Mouse (Mus musculus): ENCODE measurements around the gene Lrp2bp.
A peak's percentile ranks its signal among the peaks of the same experiment; 100 is the strongest.

Lrp2bp gene

GRCm38 (mm10) chr8:45999138-45999783, at the start of gene Lrp2bp:
Gene Lrp2bp (plus strand): TSS chr8:45999303.
- DNase-seq = peak; percentile 53 to 60

GRCm38 (mm10) chr8:45950622-45951021, 48.5 kb upstream of the Lrp2bp start:
- no peak for DNase-seq

DNA sequence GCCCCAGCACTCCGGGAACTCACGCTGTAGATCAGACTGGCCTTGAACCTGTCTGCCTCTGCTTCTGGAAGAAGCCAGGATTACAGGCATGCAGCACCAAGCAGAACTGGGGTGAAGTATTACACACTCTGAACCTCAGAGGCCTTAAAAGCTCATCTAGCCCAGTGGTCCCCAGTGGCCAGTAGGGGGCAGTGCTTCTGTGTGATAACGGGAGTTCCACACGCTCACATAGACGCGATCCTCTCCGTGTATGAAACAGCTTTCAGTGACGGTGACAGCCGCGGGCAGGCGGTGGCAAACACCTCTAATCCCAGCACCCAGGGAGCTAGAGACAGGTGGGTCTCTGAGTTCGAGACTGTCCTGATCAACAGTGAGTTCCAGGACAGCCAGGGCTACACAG, 28.2 kb upstream of the Lrp2bp start:
- no peak for DNase-seq

- DNase-seq = no peak
Measured at GRCm38 (mm10) chr8:45973988-45974505, 25.1 kb upstream of the Lrp2bp start.

DNA sequence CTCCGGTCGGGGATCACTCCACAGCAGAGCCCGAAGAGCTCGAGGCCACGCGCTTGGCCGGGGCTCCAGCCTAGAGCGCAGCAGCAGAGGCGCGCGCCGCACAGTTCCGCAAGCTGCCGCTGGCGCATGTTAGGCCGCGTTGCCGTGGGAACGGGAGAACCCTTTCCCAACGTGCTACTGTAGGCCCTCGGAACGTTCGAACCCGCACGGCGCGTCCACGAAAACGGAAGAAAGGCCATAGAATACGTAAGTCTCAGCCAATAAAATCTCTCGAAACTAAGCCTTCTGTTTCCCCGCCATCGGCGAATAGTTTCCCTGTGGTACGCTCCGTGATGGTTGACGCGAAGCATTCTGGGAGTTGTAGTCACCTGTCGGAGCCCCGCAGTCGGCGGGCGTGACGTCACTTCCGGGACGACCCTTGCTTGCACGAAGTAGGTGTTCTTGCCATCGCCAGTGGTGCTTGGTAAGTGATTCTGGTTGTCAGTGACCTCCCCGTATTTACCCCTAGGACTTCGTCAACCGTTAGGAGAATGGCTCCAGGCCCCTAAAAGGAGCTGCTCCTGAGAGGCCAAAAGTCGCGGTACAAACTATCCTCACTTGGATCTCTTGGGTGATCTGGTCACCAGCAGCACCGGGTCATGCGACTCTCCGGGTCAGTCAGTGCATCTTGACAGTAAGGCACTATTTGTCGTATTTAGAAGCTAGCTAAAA, 23.8 kb upstream of the Lrp2bp start, which contains the start of the genes 1700029J07Rik and Ufsp2:
Gene 1700029J07Rik (minus strand): TSS at position 127 of the 711 bp plus-strand sequence.
Gene Ufsp2 (plus strand): TSS at position 403 of the 711 bp plus-strand sequence.
- peak; percentile 98 to 99 for DNase-seq

- no peak for DNase-seq
Measured at GRCm38 (mm10) chr8:45975837-45976468, 23.1 kb upstream of the Lrp2bp start.

- DNase-seq = no peak
Measured at GRCm38 (mm10) chr8:45986665-45987064, 12.4 kb upstream of the Lrp2bp start.

DNA sequence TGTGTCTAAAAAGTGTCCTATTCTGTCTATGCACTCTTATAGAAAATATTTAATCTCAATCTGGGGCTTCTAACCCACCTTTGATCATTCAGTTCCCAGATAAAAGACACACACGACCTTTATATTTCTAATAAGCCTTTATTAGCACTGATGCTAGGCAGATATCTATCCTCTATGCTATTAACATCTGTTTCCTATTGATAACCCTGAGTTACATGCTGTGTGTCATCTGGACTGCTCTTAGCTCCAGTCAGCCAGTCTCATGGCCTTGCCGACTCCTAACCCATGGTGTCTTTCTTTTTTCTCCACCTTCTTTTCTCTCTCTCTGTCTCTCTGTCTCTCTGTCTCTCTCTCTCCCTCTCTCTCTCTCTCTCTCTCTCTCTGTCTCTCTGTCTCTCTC, 10.9 kb upstream of the Lrp2bp start:
- DNase-seq = no peak

- no peak for DNase-seq
Measured at GRCm38 (mm10) chr8:45990631-45991310, 8.3 kb upstream of the Lrp2bp start.

- DNase-seq = no peak
Measured at GRCm38 (mm10) chr8:45994111-45994510, 5.0 kb upstream of the Lrp2bp start.

DNA sequence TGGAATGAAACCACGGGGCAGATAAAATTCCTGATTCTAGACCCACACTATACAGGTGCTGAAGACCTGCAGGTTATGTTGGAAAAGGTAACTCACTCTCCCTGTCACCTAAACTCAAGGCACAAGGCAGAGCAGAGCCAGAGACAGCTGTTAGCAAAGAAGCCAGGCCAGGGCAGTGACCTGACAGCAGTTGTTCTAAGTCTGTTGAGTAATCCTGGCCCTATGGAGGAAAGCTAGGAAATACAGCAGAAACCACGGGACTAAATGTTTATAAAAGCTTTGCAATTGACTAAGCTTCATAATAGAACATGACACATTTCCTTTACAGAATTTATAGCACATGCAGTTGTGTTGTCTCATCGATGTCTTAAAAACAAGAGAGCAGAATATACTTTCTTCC, 3.5 kb upstream of the Lrp2bp start:
- no peak for DNase-seq

GRCm38 (mm10) chr8:45998228-45998627, 875 bp upstream of the Lrp2bp start:
- DNase-seq = no peak

DNA sequence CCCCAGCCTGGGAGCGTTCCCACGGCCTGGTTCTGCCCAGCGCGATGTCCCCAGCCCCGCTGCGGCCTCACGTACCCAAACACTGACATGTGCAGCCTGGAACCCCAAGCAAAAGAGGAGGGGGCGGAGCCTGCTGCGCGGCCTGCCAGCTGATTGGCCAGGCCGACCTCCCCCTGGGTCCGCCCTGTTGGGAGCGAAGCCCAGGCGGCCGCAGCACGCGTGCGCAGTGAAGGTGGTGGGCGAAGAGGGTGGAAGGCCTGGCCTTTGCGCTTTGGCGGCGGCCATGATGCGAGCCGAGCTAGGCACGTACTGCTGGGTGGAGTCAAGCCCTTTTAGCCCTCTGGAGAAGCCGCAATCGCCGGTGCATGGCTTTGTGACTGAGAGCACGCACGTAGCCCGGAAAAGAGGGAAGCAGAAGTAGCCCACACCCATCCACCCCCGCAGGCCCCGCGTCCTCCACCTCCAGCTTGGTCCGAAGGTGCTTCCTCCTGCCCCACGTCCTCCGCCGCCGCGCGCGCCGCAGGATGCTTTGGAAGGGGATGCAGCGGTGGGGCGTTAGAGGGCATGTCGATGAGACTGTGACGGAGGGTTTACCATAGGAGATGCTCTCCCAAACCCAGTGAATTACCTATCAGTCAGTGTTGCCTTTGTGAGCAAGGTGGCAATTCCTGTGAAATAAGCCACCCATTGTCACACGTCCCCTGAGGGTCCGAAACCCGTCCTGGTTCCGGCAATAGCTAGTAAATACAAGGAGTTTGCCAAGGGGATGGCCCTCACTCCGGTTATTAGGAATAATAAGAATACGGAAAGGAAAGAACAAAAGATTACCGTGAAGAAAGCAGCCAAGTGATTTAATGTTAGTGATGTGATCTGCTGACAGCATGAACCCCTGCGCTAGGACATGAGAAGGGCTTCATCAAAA, 942 bp downstream of the Lrp2bp start:
- DNase-seq = peak; percentile 99

- DNase-seq = no peak
Measured at GRCm38 (mm10) chr8:46005596-46005995, 6.5 kb downstream of the Lrp2bp start, which contains the start of gene Ankrd37. Gene Ankrd37 (minus strand): TSS chr8:46005707.

DNA sequence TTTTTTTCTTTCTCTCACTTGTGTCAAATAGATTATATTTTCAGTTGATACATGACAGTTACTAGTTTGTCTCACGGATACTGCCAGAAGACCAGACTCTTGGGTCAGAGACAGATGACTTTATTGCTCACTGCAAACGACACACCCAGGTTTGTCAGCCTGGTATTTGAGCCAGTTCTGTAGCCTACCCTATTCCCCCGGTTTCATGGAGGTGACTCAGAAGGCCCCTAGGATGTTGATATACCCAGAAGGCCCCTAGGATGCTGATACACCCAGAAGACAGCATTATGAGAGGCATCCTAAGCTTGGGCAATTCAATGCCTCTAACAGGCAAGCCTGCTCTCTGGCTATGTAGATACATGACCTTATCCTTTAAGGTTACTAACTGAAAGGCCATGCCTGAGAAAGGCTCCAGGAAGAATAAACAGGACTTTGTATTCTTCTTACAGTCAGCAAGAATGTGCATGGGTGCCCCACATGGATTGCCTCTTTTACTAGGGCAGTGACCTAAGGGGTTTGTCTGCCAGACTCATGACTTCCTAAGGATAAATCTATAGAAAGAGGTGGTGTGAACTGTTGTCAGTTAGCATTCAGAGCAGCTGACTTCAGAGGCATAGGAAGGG, 8.1 kb downstream of the Lrp2bp start:
- no peak for DNase-seq

DNA sequence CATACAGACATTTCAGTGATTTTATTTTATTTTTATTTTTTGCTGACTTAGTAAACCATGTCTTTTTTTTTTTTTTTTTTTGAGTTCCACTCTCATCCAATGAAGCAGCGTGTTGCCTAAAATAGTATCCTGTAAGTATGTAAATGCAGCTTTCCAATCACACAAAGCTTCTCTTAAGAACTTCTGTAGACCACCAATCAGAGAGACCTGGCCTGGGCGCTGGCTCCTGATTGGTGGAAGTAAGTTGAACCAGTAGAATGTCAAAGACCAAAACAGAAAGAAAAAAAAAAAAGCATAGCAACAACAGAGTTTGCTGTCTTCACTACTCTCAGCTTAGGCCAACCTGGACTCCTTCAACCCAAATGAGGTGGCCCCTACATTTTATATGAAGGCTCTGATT, 11.2 kb downstream of the Lrp2bp start:
- no peak for DNase-seq

GRCm38 (mm10) chr8:46010746-46011680, 11.9 kb downstream of the Lrp2bp start:
- DNase-seq = peak; percentile 24 to 27

DNA sequence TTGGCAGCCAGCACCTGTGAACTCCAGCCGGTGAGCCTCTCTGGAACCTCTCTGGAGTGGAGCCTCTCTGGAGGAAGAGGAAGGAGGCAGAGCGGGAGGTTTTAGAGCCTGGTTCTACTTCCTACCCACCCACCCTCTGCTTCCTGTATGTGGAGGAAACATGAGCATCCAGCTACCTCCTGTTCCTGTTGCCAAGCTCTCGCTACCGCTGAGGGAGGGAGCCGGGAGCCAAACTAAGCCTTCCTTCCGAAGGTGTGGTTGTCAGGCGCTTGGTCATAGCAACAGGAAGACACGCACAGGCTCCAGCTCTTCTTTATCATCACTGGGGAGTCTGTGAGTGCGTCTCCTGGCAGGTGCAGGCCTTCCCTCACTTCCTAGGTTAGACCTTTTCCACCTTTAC, 23.1 kb downstream of the Lrp2bp start:
- DNase-seq = no peak

- DNase-seq = no peak
Measured at GRCm38 (mm10) chr8:46022758-46023157, 23.7 kb downstream of the Lrp2bp start.

GRCm38 (mm10) chr8:46024392-46024791, 25.3 kb downstream of the Lrp2bp start:
- DNase-seq = no peak

Measured in cerebellum, postnatal 36 days (tissue).